Mouse (Mus musculus): ENCODE data around the gene Slc39a1.
"Not testable (repeated sequence)": the region's sequence is repeated elsewhere in the genome, so short reads cannot be mapped to it uniquely, and the experiment has no call there.

Gene Slc39a1

DNA sequence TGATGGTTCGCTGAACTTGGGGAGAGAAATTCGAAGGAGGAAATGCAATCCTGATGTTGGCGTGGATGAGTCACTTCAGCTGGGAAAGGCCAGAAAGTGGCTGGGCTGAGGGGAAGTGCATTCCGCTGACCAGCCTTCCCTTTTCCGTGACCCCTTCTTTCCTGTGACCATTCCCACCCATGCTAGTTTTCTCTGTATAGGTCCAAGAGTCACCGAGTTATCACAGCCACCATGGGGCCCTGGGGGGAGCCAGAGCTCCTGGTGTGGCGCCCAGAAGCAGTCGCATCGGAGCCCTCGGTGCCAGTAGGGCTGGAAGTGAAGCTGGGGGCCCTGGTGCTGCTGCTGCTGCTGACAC, 751 bp downstream of the Slc39a1 start:
- peak overlapping the region; percentile 87 for H3K4me3 ChIP-seq (replicated peaks; ENCODE audit: low read length)
- TF ChIP-seq POU5F1 (IDR thresholded peaks at IDR 0.05; ENCODE audit: borderline replicate concordance, low read length) (no peak), NANOG (IDR thresholded peaks at IDR 0.05; ENCODE audit: borderline replicate concordance, low read length) (no peak), CTCF (conservative IDR thresholded peaks at IDR 0.05; ENCODE audit: low read length) (no peak)
- no peaks in the 10 kb centered on the region for H3K9me3 ChIP-seq (ENCODE audit: low read length)
- H3K4me1 ChIP-seq (replicated peaks; ENCODE audit: low read depth, low read length), result peaks cover 37% of the 10 kb centered on the region
- peaks cover 33% of the 10 kb centered on the region for H3K36me3 ChIP-seq (ENCODE audit: insufficient read depth, low read length)
- H3K27me3 ChIP-seq (ENCODE audit: insufficient read depth, low read length), result no peaks in the 10 kb centered on the region

- peaks cover 33% of the 10 kb centered on the region for H3K36me3 ChIP-seq (ENCODE audit: insufficient read depth, low read length)
- no peaks in the 10 kb centered on the region for H3K27me3 ChIP-seq (ENCODE audit: insufficient read depth, low read length)
- peaks cover 43% of the 10 kb centered on the region for H3K4me1 ChIP-seq (replicated peaks; ENCODE audit: low read depth, low read length)
- no peak overlapping the region for H3K4me3 ChIP-seq (replicated peaks; ENCODE audit: low read length)
- TF ChIP-seq CTCF (conservative IDR thresholded peaks at IDR 0.05; ENCODE audit: low read length) (no peak), NANOG (IDR thresholded peaks at IDR 0.05; ENCODE audit: borderline replicate concordance, low read length) (no peak), POU5F1 (IDR thresholded peaks at IDR 0.05; ENCODE audit: borderline replicate concordance, low read length) (no peak)
- no peaks in the 10 kb centered on the region for H3K9me3 ChIP-seq (ENCODE audit: low read length)
Observed at GRCm38 (mm10) chr3:90250791-90251190, 2.8 kb downstream of the Slc39a1 start.

- Histone ChIP-seq H3K4me1 (replicated peaks; ENCODE audit: low read depth, low read length) (peaks cover 45% of the 10 kb centered on the region), H3K36me3 (ENCODE audit: insufficient read depth, low read length) (peaks cover 43% of the 10 kb centered on the region)
- not testable (repeated sequence) for H3K27me3 ChIP-seq (ENCODE audit: insufficient read depth, low read length); H3K4me3 ChIP-seq (replicated peaks; ENCODE audit: low read length); H3K9me3 ChIP-seq (ENCODE audit: low read length)
Observed at GRCm38 (mm10) chr3:90251731-90252226, 3.8 kb downstream of the Slc39a1 start.

GRCm38 (mm10) chr3:90252659-90253058, 4.7 kb downstream of the Slc39a1 start:
- Histone ChIP-seq H3K36me3 (ENCODE audit: insufficient read depth, low read length) (peaks cover 52% of the 10 kb centered on the region), H3K4me1 (replicated peaks; ENCODE audit: low read depth, low read length) (peaks cover 45% of the 10 kb centered on the region)
- not testable (repeated sequence) for H3K27me3 ChIP-seq (ENCODE audit: insufficient read depth, low read length); H3K4me3 ChIP-seq (replicated peaks; ENCODE audit: low read length); H3K9me3 ChIP-seq (ENCODE audit: low read length)

- H3K27me3 ChIP-seq (ENCODE audit: insufficient read depth, low read length), result not testable (repeated sequence)
Observed at GRCm38 (mm10) chr3:90253174-90253573, 5.2 kb downstream of the Slc39a1 start.

DNA sequence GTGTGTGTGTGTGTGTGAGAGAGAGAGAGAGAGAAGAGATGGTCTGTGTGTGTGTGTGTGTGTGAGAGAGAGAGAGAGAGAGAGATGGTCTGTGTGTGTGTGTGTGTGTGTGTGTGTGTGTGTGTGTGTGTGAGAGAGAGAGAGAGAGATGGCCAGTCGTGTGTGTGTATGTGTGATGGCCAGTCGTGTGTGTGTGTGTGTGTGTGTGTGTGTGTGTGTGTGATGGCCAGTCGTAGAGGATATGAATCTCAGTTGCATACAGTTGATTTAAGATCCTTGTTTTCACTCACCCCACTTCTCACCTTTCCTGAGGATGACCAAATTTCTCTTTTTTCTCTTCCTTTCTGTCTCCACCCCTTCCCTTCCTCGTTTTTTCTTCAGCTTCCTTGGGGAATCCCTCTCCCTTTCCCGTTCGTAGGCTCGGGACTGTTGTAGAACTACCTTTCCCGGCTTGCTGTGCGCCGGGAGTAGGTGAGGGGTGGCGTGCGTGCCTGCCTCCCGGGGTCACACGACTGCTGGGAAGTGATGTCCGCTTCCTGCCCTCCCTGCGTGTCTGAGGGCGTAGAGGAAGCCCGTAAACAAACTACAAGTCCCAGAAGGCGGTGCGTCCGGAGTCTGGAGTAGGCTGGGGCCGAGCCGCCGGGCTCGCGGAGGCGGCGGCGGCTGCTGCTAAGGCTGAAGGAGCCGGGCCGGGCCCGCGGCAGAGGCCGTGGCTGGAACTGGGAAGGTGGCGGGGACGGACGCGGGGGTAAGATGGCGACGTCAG, 5.9 kb downstream of the Slc39a1 start, which contains the start of gene Crtc2:
Crtc2 (plus strand) TSS at position 511 of the 766 bp plus-strand sequence.
- Histone ChIP-seq H3K36me3 (ENCODE audit: insufficient read depth, low read length) (peaks cover 64% of the 10 kb centered on the region), H3K4me3 (replicated peaks; ENCODE audit: low read length) (peak within 1 kb of the TSS; percentile 98), H3K9me3 (ENCODE audit: low read length) (no peaks in the 10 kb centered on the region), H3K4me1 (replicated peaks; ENCODE audit: low read depth, low read length) (peaks cover 37% of the 10 kb centered on the region), H3K27me3 (ENCODE audit: insufficient read depth, low read length) (no peaks in the 10 kb centered on the region)
- TF ChIP-seq POU5F1 (IDR thresholded peaks at IDR 0.05; ENCODE audit: borderline replicate concordance, low read length), result no peak
- TF ChIP-seq CTCF (conservative IDR thresholded peaks at IDR 0.05; ENCODE audit: low read length), result no peak
- no peak for TF ChIP-seq NANOG (IDR thresholded peaks at IDR 0.05; ENCODE audit: borderline replicate concordance, low read length)

More at GRCm38 (mm10) chr3:90253174-90253573, 5.2 kb downstream of the Slc39a1 start:
- H3K4me3 ChIP-seq (replicated peaks; ENCODE audit: low read length); H3K9me3 ChIP-seq (ENCODE audit: low read length): not testable (repeated sequence)
- Histone ChIP-seq H3K4me1 (replicated peaks; ENCODE audit: low read depth, low read length) (peaks cover 43% of the 10 kb centered on the region), H3K36me3 (ENCODE audit: insufficient read depth, low read length) (peaks cover 57% of the 10 kb centered on the region)

GRCm38 (mm10) chr3:90254419-90255193, 6.6 kb downstream of the Slc39a1 start:
- Histone ChIP-seq H3K9me3 (ENCODE audit: low read length) (no peaks in the 10 kb centered on the region), H3K36me3 (ENCODE audit: insufficient read depth, low read length) (peaks cover 67% of the 10 kb centered on the region)

DNA sequence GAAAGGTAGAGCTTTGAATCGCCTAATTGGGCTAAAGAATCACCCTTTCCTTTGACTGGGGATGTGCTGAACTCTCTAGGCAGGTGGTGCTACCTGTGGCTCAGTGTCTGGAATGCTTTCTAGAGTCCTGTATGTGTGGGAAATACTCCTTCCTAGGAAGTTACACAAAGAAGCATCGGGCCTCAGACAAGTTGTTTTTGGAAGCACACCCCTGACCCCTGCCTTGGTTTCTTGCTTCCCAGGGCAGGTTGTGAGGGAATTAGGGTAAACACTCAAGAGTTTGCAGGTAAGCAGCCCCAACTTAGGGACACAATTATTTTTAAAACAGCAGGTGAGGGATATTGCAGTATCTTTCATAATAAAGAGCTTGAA, 7.2 kb downstream of the Slc39a1 start:
- Histone ChIP-seq H3K36me3 (ENCODE audit: insufficient read depth, low read length) (peaks cover 68% of the 10 kb centered on the region), H3K4me1 (replicated peaks; ENCODE audit: low read depth, low read length) (peaks cover 27% of the 10 kb centered on the region), H3K27me3 (ENCODE audit: insufficient read depth, low read length) (no peaks in the 10 kb centered on the region), H3K9me3 (ENCODE audit: low read length) (no peaks in the 10 kb centered on the region), H3K4me3 (replicated peaks; ENCODE audit: low read length) (peak overlapping the region; percentile 98)
- no peak for TF ChIP-seq NANOG (IDR thresholded peaks at IDR 0.05; ENCODE audit: borderline replicate concordance, low read length)
- TF ChIP-seq POU5F1 (IDR thresholded peaks at IDR 0.05; ENCODE audit: borderline replicate concordance, low read length), result no peak
- TF ChIP-seq CTCF (conservative IDR thresholded peaks at IDR 0.05; ENCODE audit: low read length), result no peak

More at GRCm38 (mm10) chr3:90254419-90255193, 6.6 kb downstream of the Slc39a1 start:
- Histone ChIP-seq H3K4me3 (replicated peaks; ENCODE audit: low read length) (peak overlapping the region; percentile 98), H3K4me1 (replicated peaks; ENCODE audit: low read depth, low read length) (peaks cover 32% of the 10 kb centered on the region), H3K27me3 (ENCODE audit: insufficient read depth, low read length) (no peaks in the 10 kb centered on the region)
- TF ChIP-seq POU5F1 (IDR thresholded peaks at IDR 0.05; ENCODE audit: borderline replicate concordance, low read length) (no peak), CTCF (conservative IDR thresholded peaks at IDR 0.05; ENCODE audit: low read length) (no peak), NANOG (IDR thresholded peaks at IDR 0.05; ENCODE audit: borderline replicate concordance, low read length) (no peak)

Measured in E14TG2a.4 (cell line).